Mouse (Mus musculus): ENCODE results near the gene Dlk1. TPM values are rescaled to one million over a fixed set of nuclear protein-coding genes. Genes with fewer than 3 reads are reported as not detected.

Dlk1 gene
- polyA plus RNA-seq, 1 experiment from 2014 or later, result 918 TPM

GRCm38 (mm10) chr12:109432475-109433130, 20.0 kb upstream of the Dlk1 start:
- Histone ChIP-seq H3K36me3 (ENCODE audit: control insufficient read depth, insufficient read depth, low read length) (no peaks in the 10 kb centered on the region), H3K27me3 (replicated peaks; ENCODE audit: control insufficient read depth, insufficient read depth, low read length) (no peaks in the 10 kb centered on the region), H3K4me1 (ENCODE audit: control insufficient read depth, insufficient read depth, low read length) (peaks cover 18% of the 10 kb centered on the region), H3K9ac (ENCODE audit: low read depth, low read length) (no peak overlapping the region), H3K4me3 (ENCODE audit: low read depth, low read length) (no peak overlapping the region), H3K27ac (replicated peaks; ENCODE audit: low read depth, low read length) (peak overlapping the region; percentile 25; the same call in 1 of the 2 replicates), H3K4me2 (ENCODE audit: low read depth, low read length) (no peak overlapping the region), H3K9me3 (ENCODE audit: control insufficient read depth, low read length) (no peaks in the 10 kb centered on the region)
- ATAC-seq (ENCODE audit: low read depth), result 0 out of 2 replicates have a peak, but pooled peaks have one; percentile 23
- 69% methylated on average over 6 of the region's 6 CpGs for WGBS
- DNase-seq (ENCODE audit: low spot score), result peak; percentile 63

GRCm38 (mm10) chr12:109436367-109436807, 16.2 kb upstream of the Dlk1 start:
- DNase-seq (ENCODE audit: low spot score) (peak; percentile 77), ATAC-seq (ENCODE audit: low read depth) (peak; percentile 59)
- Histone ChIP-seq H3K27me3 (replicated peaks; ENCODE audit: control insufficient read depth, insufficient read depth, low read length) (no peaks in the 10 kb centered on the region), H3K4me3 (ENCODE audit: low read depth, low read length) (no peak overlapping the region), H3K36me3 (ENCODE audit: control insufficient read depth, insufficient read depth, low read length) (no peaks in the 10 kb centered on the region), H3K9ac (ENCODE audit: low read depth, low read length) (peak overlapping the region; percentile 38; the same call in 1 of the 2 replicates), H3K27ac (replicated peaks; ENCODE audit: low read depth, low read length) (peak overlapping the region; percentile 84), H3K4me1 (ENCODE audit: control insufficient read depth, insufficient read depth, low read length) (peaks cover 51% of the 10 kb centered on the region), H3K9me3 (ENCODE audit: control insufficient read depth, low read length) (no peaks in the 10 kb centered on the region), H3K4me2 (ENCODE audit: low read depth, low read length) (peak overlapping the region; percentile 1; the same call in 1 of the 2 replicates)
- 7% methylated on average over 10 of the region's 10 CpGs for WGBS

GRCm38 (mm10) chr12:109436852-109437251, 15.8 kb upstream of the Dlk1 start:
- H3K27me3 ChIP-seq (replicated peaks; ENCODE audit: control insufficient read depth, insufficient read depth, low read length), result no peaks in the 10 kb centered on the region
- peaks cover 56% of the 10 kb centered on the region for H3K4me1 ChIP-seq (ENCODE audit: control insufficient read depth, insufficient read depth, low read length)
- H3K36me3 ChIP-seq (ENCODE audit: control insufficient read depth, insufficient read depth, low read length), result no peaks in the 10 kb centered on the region
- H3K4me3 ChIP-seq (ENCODE audit: low read depth, low read length), result no peak overlapping the region
- peak; percentile 64; the same call in 1 of the 2 replicates for ATAC-seq (ENCODE audit: low read depth)
- DNase-seq (ENCODE audit: low spot score), result peak; percentile 88
- no peaks in the 10 kb centered on the region for H3K9me3 ChIP-seq (ENCODE audit: control insufficient read depth, low read length)
- peak overlapping the region; percentile 1; the same call in 1 of the 2 replicates for H3K4me2 ChIP-seq (ENCODE audit: low read depth, low read length)
- WGBS, result 16% methylated on average over 11 of the region's 12 CpGs
- H3K27ac ChIP-seq (replicated peaks; ENCODE audit: low read depth, low read length), result peak overlapping the region; percentile 84
- peak overlapping the region; percentile 38 for H3K9ac ChIP-seq (ENCODE audit: low read depth, low read length)

- Histone ChIP-seq H3K9ac (ENCODE audit: low read depth, low read length) (peak overlapping the region; percentile 3; the same call in 1 of the 2 replicates), H3K4me2 (ENCODE audit: low read depth, low read length) (peak overlapping the region; percentile 46), H3K27ac (replicated peaks; ENCODE audit: low read depth, low read length) (peak overlapping the region; percentile 84), H3K36me3 (ENCODE audit: control insufficient read depth, insufficient read depth, low read length) (no peaks in the 10 kb centered on the region), H3K9me3 (ENCODE audit: control insufficient read depth, low read length) (no peaks in the 10 kb centered on the region), H3K4me3 (ENCODE audit: low read depth, low read length) (peak overlapping the region; percentile 16; the same call in 1 of the 2 replicates), H3K27me3 (replicated peaks; ENCODE audit: control insufficient read depth, insufficient read depth, low read length) (no peaks in the 10 kb centered on the region), H3K4me1 (ENCODE audit: control insufficient read depth, insufficient read depth, low read length) (peaks cover 57% of the 10 kb centered on the region)
- DNase-seq (ENCODE audit: low spot score), result peak; percentile 81
- peak; percentile 64 for ATAC-seq (ENCODE audit: low read depth)
- 12% methylated on average over 14 of the region's 25 CpGs for WGBS
These were observed 14.9 kb upstream of the Dlk1 start for GRCm38 (mm10) chr12:109437559-109438350.

GRCm38 (mm10) chr12:109438383-109438782, 14.2 kb upstream of the Dlk1 start:
- 71% methylated on average over 6 of the region's 6 CpGs for WGBS
- H3K4me3 ChIP-seq (ENCODE audit: low read depth, low read length), result no peak overlapping the region
- H3K27ac ChIP-seq (replicated peaks; ENCODE audit: low read depth, low read length), result peak overlapping the region; percentile 84
- H3K9me3 ChIP-seq (ENCODE audit: control insufficient read depth, low read length), result no peaks in the 10 kb centered on the region
- H3K27me3 ChIP-seq (replicated peaks; ENCODE audit: control insufficient read depth, insufficient read depth, low read length), result no peaks in the 10 kb centered on the region
- no peak for ATAC-seq (ENCODE audit: low read depth)
- no peaks in the 10 kb centered on the region for H3K36me3 ChIP-seq (ENCODE audit: control insufficient read depth, insufficient read depth, low read length)
- H3K9ac ChIP-seq (ENCODE audit: low read depth, low read length), result no peak overlapping the region
- peaks cover 63% of the 10 kb centered on the region for H3K4me1 ChIP-seq (ENCODE audit: control insufficient read depth, insufficient read depth, low read length)
- DNase-seq (ENCODE audit: low spot score), result no peak
- peak overlapping the region; percentile 46; the same call in 1 of the 2 replicates for H3K4me2 ChIP-seq (ENCODE audit: low read depth, low read length)

GRCm38 (mm10) chr12:109439974-109440373, 12.6 kb upstream of the Dlk1 start:
- H3K9ac ChIP-seq (ENCODE audit: low read depth, low read length), result no peak overlapping the region
- no peaks in the 10 kb centered on the region for H3K36me3 ChIP-seq (ENCODE audit: control insufficient read depth, insufficient read depth, low read length)
- 24% methylated on average over 6 of the region's 6 CpGs for WGBS
- no peak for ATAC-seq (ENCODE audit: low read depth)
- H3K4me1 ChIP-seq (ENCODE audit: control insufficient read depth, insufficient read depth, low read length), result peaks cover 71% of the 10 kb centered on the region
- H3K9me3 ChIP-seq (ENCODE audit: control insufficient read depth, low read length), result no peaks in the 10 kb centered on the region
- no peak overlapping the region for H3K4me3 ChIP-seq (ENCODE audit: low read depth, low read length)
- no peak overlapping the region for H3K4me2 ChIP-seq (ENCODE audit: low read depth, low read length)
- DNase-seq (ENCODE audit: low spot score), result peak; percentile 63
- 0 out of 2 replicates have a peak overlapping the region, but pooled peaks have one; percentile 17 for H3K27ac ChIP-seq (replicated peaks; ENCODE audit: low read depth, low read length)
- H3K27me3 ChIP-seq (replicated peaks; ENCODE audit: control insufficient read depth, insufficient read depth, low read length), result no peaks in the 10 kb centered on the region

GRCm38 (mm10) chr12:109441366-109441765, 11.3 kb upstream of the Dlk1 start:
- ATAC-seq (ENCODE audit: low read depth), result peak; percentile 8; the same call in 1 of the 2 replicates
- Histone ChIP-seq H3K36me3 (ENCODE audit: control insufficient read depth, insufficient read depth, low read length) (no peaks in the 10 kb centered on the region), H3K4me2 (ENCODE audit: low read depth, low read length) (0 out of 2 replicates have a peak overlapping the region, but pooled peaks have one; percentile 3), H3K27me3 (replicated peaks; ENCODE audit: control insufficient read depth, insufficient read depth, low read length) (no peaks in the 10 kb centered on the region), H3K4me3 (ENCODE audit: low read depth, low read length) (no peak overlapping the region), H3K27ac (replicated peaks; ENCODE audit: low read depth, low read length) (peak overlapping the region; percentile 40), H3K9me3 (ENCODE audit: control insufficient read depth, low read length) (no peaks in the 10 kb centered on the region), H3K9ac (ENCODE audit: low read depth, low read length) (no peak overlapping the region), H3K4me1 (ENCODE audit: control insufficient read depth, insufficient read depth, low read length) (peaks cover 79% of the 10 kb centered on the region)
- DNase-seq (ENCODE audit: low spot score), result peak; percentile 88
- WGBS, result 29% methylated on average over 6 of the region's 6 CpGs

GRCm38 (mm10) chr12:109442115-109442514, 10.5 kb upstream of the Dlk1 start:
- H3K4me3 ChIP-seq (ENCODE audit: low read depth, low read length), result no peak overlapping the region
- DNase-seq (ENCODE audit: low spot score) (no peak), ATAC-seq (ENCODE audit: low read depth) (no peak)
- H3K36me3 ChIP-seq (ENCODE audit: control insufficient read depth, insufficient read depth, low read length), result no peaks in the 10 kb centered on the region
- no peaks in the 10 kb centered on the region for H3K9me3 ChIP-seq (ENCODE audit: control insufficient read depth, low read length)
- no peak overlapping the region for H3K27ac ChIP-seq (replicated peaks; ENCODE audit: low read depth, low read length)
- no peak overlapping the region for H3K9ac ChIP-seq (ENCODE audit: low read depth, low read length)
- 63% methylated on average over 13 of the region's 13 CpGs for WGBS
- H3K4me2 ChIP-seq (ENCODE audit: low read depth, low read length), result no peak overlapping the region
- peaks cover 75% of the 10 kb centered on the region for H3K4me1 ChIP-seq (ENCODE audit: control insufficient read depth, insufficient read depth, low read length)
- H3K27me3 ChIP-seq (replicated peaks; ENCODE audit: control insufficient read depth, insufficient read depth, low read length), result no peaks in the 10 kb centered on the region

Data from embryonic facial prominence, embryonic 14.5 days (tissue).